Mouse (Mus musculus): ENCODE data around the gene Tmem214.

Tmem214 gene

DNA sequence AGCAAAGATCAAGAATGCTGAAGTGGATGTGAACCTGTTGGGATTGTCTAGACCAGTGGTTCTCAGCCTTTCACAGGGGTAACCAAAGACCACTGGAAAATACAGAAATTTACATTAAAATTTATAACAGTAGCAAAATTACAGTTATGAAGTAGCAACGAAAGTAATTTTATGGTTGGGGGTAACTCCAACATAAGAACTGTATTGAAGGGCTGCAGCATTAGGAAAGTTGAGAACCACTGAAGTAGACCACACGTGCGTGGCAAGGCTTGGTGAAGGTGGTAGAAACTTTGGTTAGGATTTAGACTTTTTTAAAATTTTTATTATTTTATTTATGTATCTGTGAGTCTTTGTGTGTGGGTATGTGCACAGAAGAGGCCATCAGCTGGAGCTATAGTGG, at the start of gene Tmem214:
Gene Tmem214 (plus strand): TSS at position 301 of the 400 bp plus-strand sequence.
- no peak for DNase-seq (ENCODE audit: low read depth, low spot score)

DNA sequence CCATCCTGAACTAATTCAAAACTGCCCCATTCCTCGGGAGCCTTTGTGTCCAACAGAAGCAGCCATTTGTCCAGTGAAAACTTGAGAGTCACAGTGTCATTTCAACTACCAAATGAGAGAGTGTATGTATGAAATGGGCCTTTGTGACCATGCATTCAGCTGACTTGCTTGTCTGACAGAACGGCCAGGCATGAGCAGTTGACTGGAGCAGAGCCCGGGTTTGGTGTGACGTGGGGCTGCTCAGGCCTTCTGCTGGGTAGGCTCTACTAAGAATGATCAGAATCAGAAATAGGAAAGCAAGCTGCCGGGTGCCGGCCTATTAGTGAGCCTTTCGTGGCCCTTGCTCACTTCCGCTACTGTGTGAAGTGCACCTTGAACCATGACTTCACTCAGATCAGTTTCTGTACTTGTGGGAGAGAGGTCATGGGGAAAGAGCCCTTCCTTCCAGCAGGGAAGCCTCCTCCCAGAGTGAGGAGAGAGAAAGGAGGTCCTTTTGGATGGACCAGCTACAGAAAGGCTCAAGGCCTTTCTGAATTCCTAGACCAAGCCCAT, 49.0 kb upstream of the Tmem214 start:
- no peak for DNase-seq (ENCODE audit: low read depth, low spot score)

DNA sequence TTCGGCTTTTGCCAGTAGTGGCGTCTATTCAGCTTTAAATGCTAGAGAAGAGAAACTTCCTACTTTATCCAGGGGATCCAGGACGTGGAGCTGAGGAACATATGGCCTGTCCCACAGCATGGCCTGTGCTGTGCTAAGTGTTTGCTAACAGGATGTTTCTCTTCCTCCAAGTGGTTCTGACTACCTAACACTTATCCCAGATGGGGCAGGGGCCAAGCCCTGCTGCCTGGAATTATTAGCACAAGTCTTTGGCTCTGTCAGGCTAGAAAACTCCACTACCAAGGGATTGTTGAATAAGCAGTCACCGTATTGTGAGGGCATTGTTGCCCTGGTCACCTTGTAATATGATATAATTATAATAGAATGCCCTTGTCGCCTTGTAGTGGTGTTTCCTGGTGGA, 45.1 kb upstream of the Tmem214 start:
- no peak for DNase-seq (ENCODE audit: low read depth, low spot score)

DNA sequence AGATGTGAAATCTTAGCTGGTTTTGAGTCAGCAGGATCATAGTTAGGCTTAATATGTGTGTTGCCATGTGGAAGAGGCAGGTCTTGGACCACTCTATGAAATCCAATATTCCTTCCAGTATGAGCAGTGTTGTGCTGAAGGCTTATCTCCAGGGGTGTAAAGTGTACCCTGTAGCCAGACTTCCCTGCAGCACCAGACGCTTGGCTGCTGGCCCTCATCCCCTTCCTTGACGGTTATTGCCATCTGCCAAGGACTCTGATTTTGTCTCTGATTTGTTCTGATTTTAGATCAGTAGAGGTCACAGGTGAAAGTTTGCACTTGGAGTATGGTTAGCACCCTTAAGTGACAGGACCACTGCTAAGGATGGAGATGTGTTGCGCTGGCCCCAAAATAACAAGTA, 44.7 kb upstream of the Tmem214 start:
- no peak for DNase-seq (ENCODE audit: low read depth, low spot score)

DNA sequence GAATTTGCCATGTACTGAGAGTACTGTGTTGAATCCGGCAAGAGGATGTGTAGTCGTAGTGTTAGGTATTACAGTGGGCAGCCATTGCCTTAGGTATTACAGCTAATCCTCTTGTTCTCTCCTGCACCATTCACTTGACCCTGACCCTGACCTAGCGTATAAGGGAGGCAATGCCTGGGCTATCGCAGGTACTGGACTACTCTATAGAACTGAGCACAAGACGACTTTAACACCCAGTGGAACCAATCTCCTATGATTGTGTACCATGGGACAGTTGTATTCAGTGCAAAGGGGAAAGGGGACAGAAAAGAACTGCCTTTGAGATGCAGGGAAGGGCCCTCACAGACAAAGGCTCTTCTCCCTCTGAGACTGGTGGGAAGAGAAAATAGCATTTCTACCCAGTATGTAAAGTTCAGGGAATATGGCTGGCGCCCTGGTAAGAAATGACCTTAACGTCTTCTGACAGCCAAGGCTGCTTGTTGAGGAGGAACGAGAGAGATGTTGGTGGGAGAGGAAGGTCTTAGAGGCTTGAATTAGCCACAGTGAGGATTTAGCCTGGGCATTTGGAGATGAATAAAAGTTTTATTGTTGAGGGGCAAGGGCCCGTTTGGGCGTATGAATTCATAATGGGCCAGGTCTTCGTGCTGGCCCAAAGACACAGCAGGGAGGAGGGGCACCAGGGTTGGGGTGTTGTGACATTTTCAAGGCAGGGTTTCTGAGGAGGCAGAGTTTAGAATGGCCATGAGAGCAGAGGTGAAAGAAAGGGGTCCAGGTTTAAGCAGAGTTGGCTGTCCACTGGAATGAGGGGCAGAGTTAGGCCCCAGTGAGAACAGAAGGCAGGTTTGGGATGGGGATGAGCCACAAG, 43.5 kb upstream of the Tmem214 start:
- DNase-seq (ENCODE audit: low read depth, low spot score) = no peak

DNA sequence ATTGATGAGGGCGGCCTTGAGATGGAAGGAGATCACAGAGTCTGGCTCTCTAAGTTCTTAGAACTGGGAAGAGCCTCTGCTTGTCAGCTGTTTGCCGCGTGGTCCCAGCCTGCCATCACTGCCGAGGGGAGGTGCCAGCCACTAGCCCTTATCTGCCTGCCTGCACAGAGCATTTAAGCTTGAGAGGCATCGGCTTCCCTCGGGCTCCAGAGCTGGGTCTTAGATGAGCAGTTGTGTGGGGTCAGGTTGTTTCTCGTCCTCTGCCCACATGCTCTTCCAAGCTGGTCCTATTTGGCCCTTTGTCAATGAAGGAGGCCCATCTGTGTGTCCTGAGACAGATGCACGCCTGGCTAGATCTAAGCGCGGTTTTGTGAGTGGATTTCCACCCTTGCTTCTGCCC, 42.6 kb upstream of the Tmem214 start:
- no peak for DNase-seq (ENCODE audit: low read depth, low spot score)

DNA sequence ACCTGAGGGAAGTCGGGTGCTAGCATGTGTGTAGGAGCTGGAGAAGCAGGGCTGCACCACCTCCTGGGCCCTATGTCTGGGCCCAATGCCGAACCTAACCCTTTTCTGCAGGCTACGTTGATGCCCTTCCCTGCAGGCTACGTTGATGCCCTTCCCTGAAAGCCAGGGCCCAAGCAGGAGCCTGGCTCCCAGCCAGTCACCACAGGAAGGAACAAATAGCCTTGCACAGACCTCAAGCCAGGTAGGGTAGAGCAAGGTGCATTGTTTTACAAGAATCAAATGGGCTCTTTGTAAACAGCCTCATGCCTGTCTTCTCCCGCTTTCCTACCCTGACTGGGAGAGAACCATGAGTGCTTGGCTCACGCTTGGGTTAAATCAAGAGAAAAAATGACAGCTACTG, 42.0 kb upstream of the Tmem214 start:
- no peak for DNase-seq (ENCODE audit: low read depth, low spot score)

DNA sequence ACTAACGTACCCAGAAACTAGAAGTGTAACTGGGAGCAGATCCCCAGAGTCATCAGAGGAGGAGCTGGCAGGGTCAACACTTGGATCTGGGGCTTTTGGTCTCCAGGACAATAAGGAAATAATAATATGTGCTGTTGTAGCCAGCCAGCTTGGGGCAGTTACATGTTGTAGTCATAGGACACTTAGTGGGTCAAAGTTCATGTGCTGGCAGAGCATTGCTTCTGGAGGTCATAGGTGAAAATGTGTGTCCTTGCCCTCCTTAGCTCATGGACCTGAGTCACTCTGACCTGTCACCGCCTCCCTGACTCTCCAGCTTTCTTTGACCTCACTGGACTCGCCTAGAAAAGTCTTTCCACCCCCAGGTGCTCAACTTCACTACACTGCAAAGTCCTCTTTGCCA, 34.4 kb upstream of the Tmem214 start:
- DNase-seq (ENCODE audit: low read depth, low spot score) = no peak

DNA sequence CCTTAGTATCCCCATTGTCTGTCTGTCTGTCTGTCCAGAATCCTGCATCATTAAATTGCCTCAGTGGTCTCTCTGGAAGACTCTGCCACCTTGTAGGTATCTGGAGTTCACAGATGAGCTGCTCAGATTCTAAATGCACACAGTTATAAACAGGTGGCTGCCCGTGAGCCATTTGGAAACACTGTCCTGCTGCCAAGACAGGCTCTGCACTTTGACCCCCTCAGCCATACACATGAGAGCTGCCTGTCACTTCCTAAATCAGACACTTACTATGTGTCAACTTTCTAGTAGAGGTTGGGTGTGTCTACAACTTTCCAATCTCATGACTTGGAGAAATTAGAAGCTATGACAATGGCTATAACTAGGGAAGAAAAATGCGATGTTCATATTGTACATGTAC, 28.1 kb upstream of the Tmem214 start:
- DNase-seq (ENCODE audit: low read depth, low spot score) = no peak

DNA sequence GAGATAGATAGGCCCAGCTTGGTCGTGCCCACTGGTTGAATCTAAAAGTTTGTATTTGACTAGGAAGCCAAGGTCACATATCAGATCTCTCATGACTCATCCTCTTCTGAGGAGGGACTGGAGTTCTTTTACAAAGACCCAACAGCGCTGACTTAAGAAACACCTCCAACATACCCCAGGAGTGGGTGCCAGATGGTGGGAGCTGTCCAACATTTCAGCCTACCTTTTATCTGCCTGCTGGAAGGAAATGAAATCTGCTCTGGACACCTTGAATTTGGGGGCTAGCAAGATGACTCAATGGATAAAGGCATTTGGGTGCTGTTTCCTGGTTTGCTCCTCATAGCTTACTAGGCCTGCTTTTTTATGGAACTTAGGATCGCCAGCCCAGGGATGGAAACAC, 25.9 kb upstream of the Tmem214 start:
- DNase-seq (ENCODE audit: low read depth, low spot score) = peak; percentile 47

DNA sequence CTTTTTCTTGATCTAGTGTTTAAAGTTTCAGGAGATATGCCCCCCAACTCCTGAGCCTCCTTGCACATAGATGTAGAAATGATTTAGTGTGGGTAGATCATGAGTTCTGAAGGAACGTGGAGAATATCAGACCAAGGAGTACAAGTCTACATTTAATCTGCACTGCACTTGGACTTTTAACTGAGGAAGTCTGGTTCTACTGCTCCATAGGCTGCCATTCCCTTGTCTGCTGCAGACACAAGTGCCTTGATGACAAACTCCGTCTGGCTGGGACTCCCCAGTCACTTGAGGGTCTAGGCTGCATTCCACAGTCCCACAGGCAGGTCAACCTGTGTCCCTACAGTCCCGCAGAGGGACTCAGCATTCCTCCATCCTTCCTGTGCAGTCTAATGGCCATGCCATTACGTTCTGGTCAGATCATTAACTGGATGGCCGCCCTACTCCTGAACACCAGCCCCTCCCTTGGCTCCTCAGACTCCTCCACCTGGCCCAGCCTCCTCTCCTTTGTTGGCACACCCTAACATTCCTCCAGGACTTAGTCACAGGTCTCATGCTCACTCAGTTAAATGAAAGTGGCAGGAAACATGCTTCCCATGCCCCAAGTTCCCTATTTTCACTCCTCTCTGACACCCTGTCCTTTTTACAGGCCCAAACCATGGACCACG, 17.8 kb upstream of the Tmem214 start:
- peak; percentile 57 for DNase-seq (ENCODE audit: low read depth, low spot score)

DNA sequence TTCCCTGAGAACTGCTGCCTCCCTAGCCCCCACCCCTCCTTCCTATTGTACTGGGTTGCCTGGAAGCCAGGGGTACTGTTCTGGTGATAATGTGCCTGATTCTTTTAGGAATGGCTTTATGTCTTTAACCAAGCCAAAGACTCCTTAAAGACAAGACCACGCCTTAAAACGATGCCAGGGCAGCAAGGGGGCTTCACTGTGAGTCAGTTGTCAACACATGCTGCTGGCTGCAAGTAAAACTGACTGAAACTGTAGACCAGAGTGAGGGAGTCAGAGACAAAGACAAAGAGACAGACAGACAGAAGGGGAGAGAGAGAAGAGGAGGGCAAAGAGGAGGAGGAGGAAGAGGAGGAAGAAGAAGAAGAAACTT, 17.3 kb upstream of the Tmem214 start:
- no peak for DNase-seq (ENCODE audit: low read depth, low spot score)

DNA sequence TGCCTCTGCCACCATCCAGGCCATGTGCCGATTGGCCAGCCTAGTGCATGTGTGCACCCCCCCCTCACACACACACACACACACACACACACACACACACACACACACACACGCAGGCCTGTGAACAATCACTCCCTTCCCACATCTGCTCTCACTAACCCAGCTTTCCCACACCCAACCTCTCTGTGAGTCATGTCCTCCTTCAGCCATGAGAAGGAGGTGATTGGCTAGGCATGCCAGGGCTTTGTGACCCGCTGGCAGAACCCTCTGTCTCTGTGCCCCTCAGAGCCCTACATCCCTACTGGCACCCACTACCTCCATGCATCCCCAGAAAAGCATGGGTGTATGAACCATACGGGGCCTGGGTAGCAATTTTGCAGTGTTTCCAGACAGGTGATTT, 14.3 kb upstream of the Tmem214 start:
- DNase-seq (ENCODE audit: low read depth, low spot score) = no peak

DNA sequence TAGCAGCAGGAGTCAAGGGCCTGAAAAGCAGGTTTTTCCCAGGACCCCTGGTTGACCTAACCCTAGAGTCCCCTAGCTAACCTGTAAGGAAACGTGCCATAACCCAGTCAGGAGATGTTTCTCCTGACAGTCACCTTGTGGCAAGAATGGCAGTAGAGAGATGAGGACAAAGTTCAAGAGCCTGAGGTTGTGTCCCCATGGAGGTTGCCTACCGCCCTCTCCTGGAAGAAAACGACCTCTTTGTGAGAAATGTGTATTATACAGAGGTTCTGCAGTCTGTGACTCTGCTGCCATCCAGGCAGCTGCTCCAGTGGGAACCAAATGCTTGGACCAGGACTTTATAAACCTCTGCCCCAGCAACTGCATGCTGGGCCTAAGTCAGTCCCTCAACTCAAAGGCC, 12.1 kb upstream of the Tmem214 start:
- peak; percentile 19 for DNase-seq (ENCODE audit: low read depth, low spot score)

DNA sequence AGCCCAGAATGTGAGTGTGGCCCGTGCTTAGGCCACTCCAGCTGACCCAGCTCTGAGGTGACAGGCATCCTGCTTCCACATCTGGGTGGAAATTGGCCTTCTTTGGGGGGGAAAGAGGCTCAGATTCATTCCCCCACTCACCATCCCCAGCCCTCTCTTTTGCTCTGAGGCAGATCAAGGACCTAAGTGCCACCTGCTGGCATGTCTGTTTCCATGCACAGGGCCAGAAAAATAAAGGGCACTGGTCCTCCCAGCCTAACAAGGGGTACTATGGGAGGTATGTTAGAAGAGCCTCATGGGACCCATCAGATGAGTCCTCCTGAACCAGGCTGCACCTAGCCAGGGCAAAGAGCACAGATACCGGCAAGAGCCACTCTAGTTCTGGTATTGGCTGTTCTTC, 11.7 kb upstream of the Tmem214 start:
- no peak for DNase-seq (ENCODE audit: low read depth, low spot score)

DNA sequence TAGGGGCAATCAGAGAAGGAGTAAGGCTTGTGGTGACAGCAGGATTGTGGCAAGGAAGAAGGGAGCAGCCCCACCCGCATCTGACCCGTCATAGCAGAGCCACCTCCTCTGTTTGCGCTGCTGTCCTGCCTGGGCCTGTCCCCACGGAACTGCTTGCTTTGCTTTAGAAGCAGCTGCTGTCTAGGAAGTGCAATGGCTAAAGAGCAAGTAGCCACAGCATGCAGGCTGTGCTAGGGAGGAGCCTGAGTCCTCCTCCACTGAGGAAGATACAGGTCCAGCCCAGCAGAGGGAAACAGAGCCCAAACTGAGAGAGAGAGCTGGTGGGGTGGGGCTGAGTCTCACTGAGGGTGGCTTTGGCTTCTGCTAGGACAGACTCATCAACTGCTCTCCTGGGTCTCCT, 4.0 kb upstream of the Tmem214 start:
- peak; percentile 70 for DNase-seq (ENCODE audit: low read depth, low spot score)

DNA sequence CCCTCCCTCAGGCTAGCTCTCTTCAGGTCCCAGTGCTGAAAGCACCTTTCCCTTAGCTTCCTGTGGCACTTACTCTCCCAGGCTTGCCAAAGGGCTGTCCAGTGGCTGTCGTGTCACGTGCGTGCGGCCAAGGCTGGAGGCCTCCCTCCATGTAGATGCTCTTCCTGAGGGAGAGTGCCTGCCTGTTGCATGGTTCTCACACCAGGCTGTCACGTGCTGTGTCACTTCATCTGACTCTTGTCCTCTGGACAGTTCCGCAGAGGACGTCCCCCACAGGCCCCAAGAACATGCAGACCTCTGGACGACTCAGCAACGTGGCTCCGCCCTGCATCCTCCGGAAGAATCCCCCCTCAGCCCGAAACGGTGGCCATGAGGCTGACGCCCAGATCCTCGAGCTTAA, 3.5 kb upstream of the Tmem214 start:
- no peak for DNase-seq (ENCODE audit: low read depth, low spot score)

DNA sequence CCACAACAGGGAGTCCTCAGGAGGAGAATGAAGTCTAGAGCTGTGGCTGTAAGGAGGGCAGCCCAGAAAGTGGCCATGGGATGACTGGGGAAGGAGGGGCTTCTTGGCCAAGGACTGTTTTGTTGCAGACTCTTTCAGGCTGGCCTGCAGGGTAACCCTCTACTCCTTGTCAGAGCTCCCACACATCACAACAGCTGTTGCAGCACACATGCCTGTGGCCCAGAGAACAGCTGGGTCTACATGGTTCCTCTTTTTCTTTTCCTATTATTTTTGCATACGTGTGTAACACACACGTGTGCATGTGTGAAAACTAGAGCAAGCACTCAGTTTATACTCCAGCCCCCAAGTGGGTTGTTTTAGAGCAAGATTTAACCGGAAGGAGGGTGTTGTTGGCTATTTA, 941 bp upstream of the Tmem214 start:
- DNase-seq (ENCODE audit: low read depth, low spot score) = no peak

DNA sequence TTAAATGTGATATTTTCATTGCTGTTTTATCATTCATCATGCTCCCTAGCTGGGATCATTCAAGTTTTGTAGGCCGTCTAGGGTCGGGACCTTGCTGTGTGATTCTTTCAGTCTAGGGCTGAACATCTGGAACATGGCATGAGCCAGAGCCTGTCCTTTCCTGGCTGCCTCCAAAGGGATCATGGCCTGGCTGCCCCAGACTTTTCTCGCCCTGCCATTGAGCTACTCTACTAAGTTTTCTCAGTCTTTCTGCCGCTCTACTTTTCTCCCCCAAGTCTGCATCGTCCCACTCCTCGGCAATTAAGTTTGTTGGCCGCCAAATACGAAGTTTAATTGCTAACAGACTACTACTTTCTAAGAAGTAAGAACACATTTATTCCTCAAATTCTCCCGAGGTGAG, 1.2 kb downstream of the Tmem214 start:
- peak; percentile 28 for DNase-seq (ENCODE audit: low read depth, low spot score)

DNA sequence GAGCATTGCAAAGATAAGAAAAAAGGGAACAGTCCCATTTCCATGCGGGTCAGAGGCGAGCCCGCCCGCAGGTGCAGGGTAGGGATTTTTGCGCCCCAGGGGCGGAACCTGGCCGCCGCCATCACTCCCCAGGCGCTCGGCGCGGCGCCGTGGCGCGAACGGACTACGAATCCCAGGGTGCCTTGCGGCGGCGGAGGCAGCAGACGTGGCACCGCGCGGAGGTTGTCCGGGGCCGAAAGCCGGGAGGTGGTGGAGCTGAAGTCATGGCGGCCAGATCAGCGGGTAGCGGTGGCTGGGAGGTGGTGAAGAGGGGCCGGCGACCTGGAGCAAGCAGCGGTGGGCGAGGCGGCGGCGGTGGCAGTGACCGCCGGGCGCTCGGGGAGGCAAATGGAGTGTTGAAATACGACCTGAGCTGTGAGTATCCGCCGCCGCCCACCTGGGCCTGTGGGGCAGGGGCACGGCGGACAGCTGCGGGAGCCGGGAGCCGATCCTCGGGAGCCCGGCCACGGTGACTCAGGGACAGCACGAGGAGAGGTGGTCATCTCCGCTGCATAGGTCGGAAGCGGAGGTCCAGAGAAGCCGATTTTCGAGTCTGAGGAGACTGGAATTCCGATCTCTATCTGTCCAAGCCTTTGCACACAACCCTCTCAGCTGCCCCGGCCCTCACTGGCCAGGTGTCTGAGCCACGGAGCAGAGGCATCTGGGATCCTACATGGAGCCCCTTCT, 1.8 kb downstream of the Tmem214 start:
- DNase-seq (ENCODE audit: low read depth, low spot score) = peak; percentile 85

DNA sequence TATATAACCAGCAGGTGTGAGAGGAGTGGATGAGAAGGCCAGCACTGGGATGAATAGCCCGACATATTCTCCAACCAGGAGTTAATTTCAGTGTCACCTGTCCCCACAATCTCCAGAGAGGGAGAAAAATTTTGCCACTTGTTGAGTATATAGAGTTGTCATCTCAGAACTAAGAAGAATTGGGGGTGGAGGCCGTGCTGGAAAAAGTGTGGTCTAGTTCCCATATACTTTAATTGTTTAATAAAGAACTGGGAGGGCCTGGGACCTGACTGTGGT, 2.3 kb downstream of the Tmem214 start:
- DNase-seq (ENCODE audit: low read depth, low spot score) = no peak

DNA sequence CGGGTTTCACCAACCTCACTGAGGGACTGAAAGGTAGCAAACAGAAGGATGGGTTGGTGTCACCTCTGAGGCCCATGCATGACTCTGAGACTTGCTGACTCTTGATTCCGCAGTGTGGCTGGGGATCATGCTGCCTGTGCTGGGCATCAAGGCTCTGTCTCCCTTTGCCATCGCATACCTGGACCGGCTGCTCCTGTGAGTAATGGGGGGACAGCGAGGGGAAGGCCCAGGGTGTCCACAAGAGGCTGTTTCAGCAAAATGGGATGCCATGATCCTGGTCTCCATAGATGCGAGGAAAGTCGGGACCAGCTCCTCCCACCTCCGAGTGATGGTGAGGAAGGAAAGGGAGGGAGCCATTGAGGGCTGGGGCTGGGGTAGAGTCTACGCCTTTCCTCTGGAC, 4.8 kb downstream of the Tmem214 start:
- no peak for DNase-seq (ENCODE audit: low read depth, low spot score)

DNA sequence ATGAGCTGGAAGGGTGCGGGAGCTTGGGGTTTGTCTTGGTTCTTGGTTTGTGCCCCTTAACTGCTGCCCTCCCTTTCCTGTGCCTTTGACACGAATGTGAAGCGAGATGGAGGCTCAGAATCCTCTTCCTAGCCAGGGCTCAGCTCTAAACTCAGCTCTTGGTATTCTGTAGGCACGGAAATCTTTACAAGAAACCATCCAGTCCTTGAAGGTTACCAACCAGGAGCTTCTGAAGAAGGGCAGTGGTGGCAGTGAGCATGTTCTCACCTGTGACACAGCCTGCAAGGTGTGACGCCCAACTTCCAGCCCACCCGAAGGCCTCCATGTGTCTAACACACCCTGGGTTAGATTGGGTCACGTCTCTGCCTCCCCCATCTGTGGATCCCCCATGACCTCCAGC, 6.6 kb downstream of the Tmem214 start:
- no peak for DNase-seq (ENCODE audit: low read depth, low spot score)
